Comparison of ENCODE assay signal across 8 mouse cellular contexts in the genomic region with DNA sequence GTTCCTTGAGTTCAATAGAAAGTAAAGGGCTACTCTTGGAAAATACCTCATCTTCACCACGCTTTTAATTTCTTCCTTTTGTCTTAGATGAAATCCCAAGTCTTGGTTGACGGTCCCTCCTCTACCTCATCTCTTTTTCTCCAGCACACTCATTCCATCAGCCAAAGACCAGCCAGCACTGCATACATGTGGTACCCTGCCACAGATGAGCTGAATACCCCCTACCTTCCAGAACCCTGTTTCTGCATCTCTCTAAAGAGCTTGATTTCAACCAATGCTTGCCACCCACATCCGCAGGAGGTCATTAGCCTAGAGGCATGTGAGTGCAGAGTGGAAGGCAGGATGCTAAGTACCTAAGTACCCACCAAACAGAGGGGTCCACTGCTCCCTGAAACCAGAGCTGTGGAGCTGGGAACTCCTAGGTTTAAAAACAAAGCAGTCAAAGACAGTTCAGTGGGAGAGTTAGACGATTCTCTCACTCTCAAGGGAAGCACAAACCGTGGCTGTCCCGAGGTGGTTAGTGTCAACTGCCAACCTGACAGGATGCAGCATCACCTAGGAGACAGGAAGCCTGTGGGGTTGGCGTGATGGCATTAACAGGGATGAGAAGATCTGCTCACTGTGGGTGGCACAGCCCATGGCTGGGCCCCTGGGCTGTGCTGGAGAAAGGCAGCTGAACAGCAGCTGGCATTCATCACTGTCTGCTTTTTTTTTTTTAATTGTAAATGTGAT.
DNase-seq lines count a peak whose midpoint lies in the region; ATAC-seq lines count a peak whose summit lies in the region.

No protein-coding gene starts in this region.

- H3K9ac ChIP-seq in heart, embryonic 16.5 days (ENCODE audit: low read length): no peak overlapping the region
- 0 out of 2 replicates have a peak overlapping the region, but pooled peaks have one; percentile 3 for H3K9ac ChIP-seq in hindbrain, embryonic 15.5 days
- H3K9ac ChIP-seq in neural tube, embryonic 12.5 days: no peak overlapping the region

- H3K4me3 ChIP-seq in heart, embryonic 16.5 days (ENCODE audit: low read length): no peak overlapping the region
- H3K4me3 ChIP-seq in hindbrain, embryonic 15.5 days: no peak overlapping the region
- no peak overlapping the region for H3K4me3 ChIP-seq in neural tube, embryonic 12.5 days

- H3K27ac ChIP-seq in heart, embryonic 16.5 days (ENCODE audit: low read length): peak overlapping the region; percentile 9; the same call in 1 of the 2 replicates
- H3K27ac ChIP-seq in hindbrain, embryonic 15.5 days (replicated peaks): peak overlapping the region; percentile 65
- peak overlapping the region; percentile 75 for H3K27ac ChIP-seq in neural tube, embryonic 12.5 days

- H3K9me3 ChIP-seq in heart, embryonic 16.5 days (replicated peaks; ENCODE audit: control insufficient read depth, low read length): no peaks in the 10 kb centered on the region
- no peaks in the 10 kb centered on the region for H3K9me3 ChIP-seq in hindbrain, embryonic 15.5 days
- no peaks in the 10 kb centered on the region for H3K9me3 ChIP-seq in neural tube, embryonic 12.5 days

- intact Hi-C loops in heart, postnatal 36 days (cut with DNase I): no loop called here

- peak; percentile 45; the same call in 1 of the 2 replicates for ATAC-seq in heart, embryonic 16.5 days (replicated peaks; ENCODE audit: extremely low read depth, insufficient read depth, low FRiP score)
- ATAC-seq in hindbrain, embryonic 15.5 days (ENCODE audit: low FRiP score, low read depth): peak; percentile 72
- ATAC-seq in neural tube, embryonic 12.5 days (ENCODE audit: low FRiP score, low read depth): peak; percentile 93

- no peaks in the 10 kb centered on the region for H3K36me3 ChIP-seq in heart, embryonic 16.5 days (ENCODE audit: control insufficient read depth, insufficient read depth)
- H3K36me3 ChIP-seq in hindbrain, embryonic 15.5 days: no peaks in the 10 kb centered on the region
- no peaks in the 10 kb centered on the region for H3K36me3 ChIP-seq in neural tube, embryonic 12.5 days

- 48% methylated on average over 7 of the region's 7 CpGs for WGBS in heart, embryonic 16.5 days
- WGBS in hindbrain, embryonic 15.5 days: 15% methylated on average over 7 of the region's 7 CpGs
- 10% methylated on average over 7 of the region's 7 CpGs for WGBS in neural tube, embryonic 12.5 days

- H3K4me2 ChIP-seq in heart, embryonic 16.5 days (ENCODE audit: low read depth, low read length): no peak overlapping the region
- no peak overlapping the region for H3K4me2 ChIP-seq in hindbrain, embryonic 15.5 days
- H3K4me2 ChIP-seq in neural tube, embryonic 12.5 days (replicated peaks): peak overlapping the region; percentile 22; the same call in 1 of the 2 replicates

- H3K4me1 ChIP-seq in heart, embryonic 16.5 days (ENCODE audit: control insufficient read depth, insufficient read depth, low read length): peaks cover 26% of the 10 kb centered on the region
- peaks cover 24% of the 10 kb centered on the region for H3K4me1 ChIP-seq in hindbrain, embryonic 15.5 days (replicated peaks)
- H3K4me1 ChIP-seq in neural tube, embryonic 12.5 days: peaks cover 50% of the 10 kb centered on the region

- no peaks in the 10 kb centered on the region for H3K27me3 ChIP-seq in heart, embryonic 16.5 days (ENCODE audit: control insufficient read depth, insufficient read depth, low read length)
- H3K27me3 ChIP-seq in hindbrain, embryonic 15.5 days: no peaks in the 10 kb centered on the region
- no peaks in the 10 kb centered on the region for H3K27me3 ChIP-seq in neural tube, embryonic 12.5 days (replicated peaks)

- no peak for DNase-seq in heart, postnatal 36 days
- DNase-seq in embryo, embryonic 10.5 days (ENCODE audit: low spot score): peak; percentile 70
- no peak for DNase-seq in right cerebral cortex, adult 18-20 months
- DNase-seq in left cerebral cortex, adult 8-10 months (ENCODE audit: low spot score in 2 of 2): no peak
- DNase-seq in layer of hippocampus, adult 8-10 months (ENCODE audit: low spot score in 2 of 2): no peak

Comparison
In these comparisons a context has a peak if more than half of its experiments do, and no peak if none do; other contexts are left out.
1. H3K27ac ChIP-seq: peak in every context shown above with its lines; median percentile 75 in neural tube, embryonic 12.5 days; 65 in hindbrain, embryonic 15.5 days; 9 in heart, embryonic 16.5 days.